Mouse (Mus musculus) ovary, postnatal 14 days (tissue): Measurements from ENCODE around the gene Carm1.
"Not testable (repeated sequence)": the region's sequence is repeated elsewhere in the genome, so short reads cannot be mapped to it uniquely, and the experiment has no call there.

Experiments
- DNase-seq: peaks from one replicate; pipeline ENCODE4 v3.0.0; 2022; ENCODE audit warnings: low spot score

Carm1 gene

DNA sequence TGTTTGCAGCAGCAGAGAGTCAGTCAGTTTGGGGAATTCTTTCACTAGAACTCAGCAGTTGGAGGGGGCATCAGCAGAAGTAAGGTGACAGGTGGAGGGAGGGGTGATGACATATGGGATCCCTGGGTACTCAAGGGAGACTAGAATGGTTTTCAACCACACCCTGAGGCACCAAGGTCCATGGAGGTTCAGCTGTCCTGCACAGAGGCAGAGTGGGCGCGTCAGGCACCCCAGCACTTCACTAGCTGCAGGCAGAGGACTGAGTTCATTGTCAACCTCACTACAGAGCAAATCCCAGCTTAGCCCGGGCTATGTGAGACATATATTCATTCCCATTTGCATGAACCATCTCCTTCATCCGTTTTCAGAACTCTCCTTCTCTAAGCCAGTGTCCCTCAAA, 9.7 kb upstream of the Carm1 start:
- no peak for DNase-seq

DNA sequence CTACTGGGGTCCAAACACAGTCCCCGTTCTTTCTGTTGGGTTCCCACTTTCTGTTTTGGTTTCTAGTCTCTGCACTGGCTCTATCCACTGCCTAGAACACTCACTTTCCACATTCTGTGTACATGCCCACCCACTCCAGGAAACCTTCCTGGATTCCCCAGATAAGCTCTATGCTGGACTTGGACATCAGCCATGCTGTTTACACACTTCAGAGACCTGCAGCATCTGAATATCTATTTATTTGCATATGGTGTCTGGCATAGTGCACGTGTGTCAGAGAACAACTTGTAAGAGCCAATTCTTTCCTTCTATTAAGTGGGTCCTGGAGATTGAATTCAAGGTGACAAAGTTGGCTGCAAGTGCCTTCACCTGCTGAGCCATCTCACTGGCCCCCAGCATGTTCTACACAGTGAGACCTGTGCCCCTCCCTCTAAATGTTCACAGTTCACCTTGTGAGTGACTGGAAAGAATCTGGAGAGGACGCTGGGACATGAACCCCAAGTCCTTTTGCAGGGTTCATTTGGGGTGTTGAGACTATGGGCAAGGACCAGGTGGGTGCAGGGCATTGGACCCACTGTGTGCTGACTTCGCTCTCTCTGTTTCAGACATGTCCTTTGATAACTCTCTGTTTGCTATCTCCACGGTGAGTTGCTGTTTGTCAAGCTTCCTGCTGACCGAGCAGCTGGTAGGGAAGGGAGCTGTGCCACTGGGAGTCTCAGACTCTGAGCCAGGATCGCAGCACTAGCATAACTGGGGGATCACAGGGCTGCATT, 6.5 kb upstream of the Carm1 start:
- DNase-seq: no peak

DNA sequence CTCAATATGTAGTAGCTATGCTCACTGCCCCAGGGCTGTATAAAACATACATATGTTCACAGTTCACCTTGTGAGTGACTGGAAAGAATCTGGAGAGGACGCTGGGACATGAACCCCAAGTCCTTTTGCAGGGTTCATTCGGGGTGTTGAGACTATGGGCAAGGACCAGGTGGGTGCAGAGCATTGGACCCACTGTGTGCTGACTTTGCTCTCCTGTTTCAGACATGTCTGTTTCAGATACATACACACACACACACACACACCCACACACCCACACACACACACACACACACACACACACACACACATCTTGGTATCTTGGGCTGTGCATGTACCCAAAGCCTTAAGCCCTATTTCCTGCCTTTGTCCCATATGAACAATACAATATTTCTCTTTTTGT, 4.7 kb upstream of the Carm1 start:
- DNase-seq: not testable (repeated sequence)

DNA sequence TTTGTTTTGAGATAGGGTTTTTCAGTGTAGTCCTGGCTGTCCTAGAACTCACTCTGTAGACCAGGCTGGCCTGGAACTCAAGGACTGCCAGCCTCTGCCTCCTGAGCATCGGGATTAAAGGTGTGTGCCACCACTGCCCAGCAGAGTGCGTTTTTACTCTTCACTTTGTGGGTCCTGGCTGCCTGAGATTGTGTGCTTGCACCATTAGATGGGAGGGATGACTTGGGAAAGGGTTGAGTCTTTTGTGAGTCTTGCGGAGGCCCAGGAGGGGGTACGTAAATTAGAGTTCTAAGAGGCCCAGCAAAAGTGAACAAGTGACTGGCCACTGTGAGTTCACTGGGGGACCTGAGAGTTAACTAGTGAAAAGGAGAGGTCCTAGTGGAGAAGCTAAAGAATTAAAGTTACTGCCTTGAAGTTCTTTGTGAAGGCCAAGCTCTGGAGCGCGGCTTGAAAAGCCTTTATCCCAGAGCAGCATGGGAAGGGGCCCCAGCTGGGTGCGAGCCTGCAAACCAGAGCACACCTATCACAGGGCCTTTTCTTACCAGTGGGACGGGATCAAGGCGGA, 1.3 kb upstream of the Carm1 start:
- DNase-seq: no peak

DNA sequence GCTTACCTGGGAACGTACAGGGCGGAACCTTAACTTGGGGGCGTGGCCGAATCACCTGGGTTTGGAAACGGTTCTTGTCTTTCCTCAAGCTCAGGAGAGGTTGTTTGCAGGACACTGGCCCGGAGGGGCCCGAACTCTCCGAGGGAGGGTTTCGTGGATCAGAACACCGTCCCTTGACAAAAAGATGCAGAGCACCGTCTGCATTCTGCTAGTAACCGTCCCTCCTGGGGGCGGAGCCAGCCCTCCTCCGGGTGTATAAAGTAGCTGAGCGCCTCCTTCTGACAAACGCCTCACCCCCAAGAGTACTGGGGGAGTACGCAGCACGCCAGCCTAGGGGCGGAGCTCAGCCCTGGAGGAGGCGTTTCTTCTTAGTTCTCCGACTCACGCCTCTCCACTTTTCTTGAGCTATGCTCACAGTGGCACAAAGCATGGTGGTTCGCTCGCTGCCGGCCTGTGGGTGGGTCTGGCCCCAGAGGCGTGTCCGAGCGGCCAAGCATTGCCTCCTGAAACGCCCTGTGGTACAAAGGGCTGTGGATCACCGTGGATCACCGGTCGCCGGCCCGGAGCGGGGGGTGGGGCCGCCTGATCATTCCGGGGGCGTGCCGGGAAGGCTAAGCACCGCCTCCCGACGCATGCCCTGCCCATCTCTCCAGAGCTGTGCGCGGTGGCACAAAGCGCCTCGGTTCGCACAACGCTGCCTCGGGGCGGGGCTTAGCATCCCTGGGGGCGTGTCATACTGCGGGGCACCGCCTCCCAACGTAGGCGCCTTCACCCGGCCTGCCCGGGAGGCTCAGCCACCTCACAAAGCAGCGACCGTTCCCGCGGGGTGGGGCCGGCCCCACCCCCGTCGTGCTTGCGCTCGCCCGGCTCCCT, 542 bp upstream of the Carm1 start:
- DNase-seq: peak; percentile 99

DNA sequence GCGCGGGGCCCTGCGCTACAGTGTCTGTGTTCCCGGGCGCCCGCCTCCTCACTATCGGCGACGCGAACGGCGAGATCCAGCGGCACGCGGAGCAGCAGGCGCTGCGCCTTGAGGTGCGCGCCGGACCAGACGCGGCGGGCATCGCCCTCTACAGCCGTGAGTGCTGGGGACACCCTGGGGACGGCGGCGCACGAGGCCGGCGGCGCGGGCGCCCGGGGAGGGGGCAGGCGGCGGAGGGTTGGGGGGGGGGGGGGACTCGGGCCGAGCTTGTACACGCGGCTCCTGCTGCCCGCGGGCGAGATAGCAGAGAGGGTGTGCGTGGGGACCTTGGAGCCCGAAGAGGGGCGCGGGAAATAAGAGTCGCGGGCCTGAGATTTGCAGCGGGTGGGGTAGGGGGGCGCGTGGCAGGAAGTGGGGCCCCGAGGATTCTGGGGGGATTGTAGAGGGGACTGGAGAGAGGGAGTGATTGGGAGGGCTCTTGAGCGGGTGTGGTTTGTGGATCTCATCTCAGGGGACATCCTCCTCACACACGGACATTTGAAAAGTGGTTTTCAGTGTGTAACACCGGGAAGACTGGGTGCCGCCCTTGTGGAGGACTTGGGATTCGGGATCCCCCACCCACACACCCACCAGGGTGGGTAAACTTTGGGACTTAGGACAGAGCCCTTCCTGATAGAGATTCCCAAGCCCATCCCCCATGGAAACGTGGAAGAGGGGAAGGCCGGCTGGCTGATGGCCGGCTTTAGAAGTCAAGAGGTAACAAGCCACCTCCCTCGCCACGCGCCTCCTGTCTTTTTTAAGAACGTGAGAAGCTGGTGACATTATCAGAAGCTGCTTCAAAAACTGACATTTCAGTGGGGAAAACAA, 614 bp downstream of the Carm1 start:
- DNase-seq: peak; percentile 22

DNA sequence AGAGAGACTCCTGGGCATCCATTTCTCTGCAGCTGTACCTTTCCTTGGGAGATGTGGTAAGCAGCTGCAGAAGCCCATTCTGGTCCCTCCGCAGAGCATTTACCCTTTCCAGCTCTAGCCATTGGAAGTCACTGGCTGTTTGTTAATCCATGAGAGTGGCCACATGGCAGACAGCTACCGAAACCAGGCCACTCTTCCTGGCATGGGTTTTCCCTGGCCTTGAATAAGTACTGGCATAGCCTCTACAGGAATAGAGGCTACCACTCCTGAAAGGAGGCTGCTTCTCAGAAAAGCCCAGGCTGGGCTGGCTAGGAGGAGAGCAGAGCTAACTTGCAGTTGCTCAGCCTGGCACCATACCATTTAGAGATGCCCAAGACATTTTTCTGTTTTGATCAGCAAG, 4.4 kb downstream of the Carm1 start:
- DNase-seq: no peak

DNA sequence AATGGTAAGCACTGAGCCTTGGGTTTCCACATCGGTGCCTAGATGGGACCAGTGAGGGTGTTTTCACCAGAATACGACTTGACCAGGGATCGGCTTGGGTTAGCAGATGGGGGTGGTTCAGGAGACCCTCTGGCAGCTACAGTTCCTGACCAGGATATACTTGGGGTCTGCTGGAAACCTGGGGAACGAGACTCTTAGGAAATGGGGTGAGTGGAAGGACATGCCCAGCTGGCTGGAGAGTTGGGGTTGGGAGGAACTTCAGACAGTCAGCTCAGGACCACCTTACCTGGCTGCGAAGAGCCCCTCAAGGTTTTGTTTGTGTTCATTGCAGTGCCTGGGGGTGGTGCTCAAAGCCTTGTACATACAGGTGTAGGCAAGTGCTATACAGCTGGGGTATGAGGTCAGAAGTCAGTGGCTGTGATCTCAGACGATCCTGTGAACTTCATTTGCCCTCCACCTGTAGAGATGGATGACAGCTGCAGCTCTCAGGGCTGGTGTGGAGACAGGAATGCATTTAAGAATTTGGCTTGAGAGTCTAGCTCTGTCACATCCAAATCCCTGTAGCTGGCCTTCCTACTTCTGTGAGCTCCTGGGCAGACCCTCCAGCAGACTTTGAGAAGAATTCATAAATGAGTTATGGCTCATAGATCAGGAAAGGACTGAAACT, 7.0 kb downstream of the Carm1 start:
- DNase-seq: no peak

DNA sequence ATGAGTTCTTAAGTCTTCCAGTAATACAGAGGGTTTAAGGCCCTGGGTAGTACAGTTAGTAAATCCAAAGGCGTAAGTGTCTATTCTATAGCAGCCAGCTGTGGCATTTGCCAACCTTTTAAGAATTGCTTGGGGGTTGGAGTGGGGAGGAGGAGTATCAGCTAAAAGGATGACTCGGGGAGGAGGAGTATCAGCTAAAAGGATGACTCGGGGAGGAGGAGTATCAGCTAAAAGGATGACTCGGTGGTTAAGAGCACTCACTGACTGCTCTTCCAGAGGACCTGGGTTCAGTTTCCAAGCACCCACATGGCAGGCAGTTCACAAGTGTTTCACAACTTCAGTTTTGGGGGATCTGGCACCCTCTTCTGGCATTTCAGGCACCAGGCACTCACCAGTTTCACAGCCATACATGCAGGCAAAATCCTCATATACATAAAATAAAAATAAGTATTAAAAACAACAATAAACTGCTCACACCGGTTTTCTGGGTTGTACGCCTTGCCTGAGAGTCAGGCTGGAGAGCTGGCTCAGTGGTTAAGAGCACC, 8.6 kb downstream of the Carm1 start:
- DNase-seq: no peak

DNA sequence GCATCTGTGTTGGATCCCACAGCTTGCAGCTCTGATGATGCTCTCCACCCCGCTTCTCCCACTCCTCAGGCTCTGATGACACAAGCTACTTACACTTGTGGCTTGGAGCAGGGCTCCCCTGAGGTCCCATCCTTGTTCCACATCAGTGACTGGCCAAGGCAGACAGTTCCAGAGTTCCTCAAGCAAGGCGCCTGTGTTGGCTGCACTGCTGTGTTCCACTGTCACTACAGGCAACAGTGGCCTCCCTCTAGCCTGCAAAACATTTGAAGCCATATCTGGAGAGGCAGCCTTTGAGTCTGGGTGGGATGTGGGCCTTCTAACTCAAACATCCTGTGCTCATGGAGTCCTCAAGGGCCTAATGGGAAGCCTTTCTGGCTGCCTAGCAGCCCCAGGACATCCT, 10.3 kb downstream of the Carm1 start:
- DNase-seq: no peak

DNA sequence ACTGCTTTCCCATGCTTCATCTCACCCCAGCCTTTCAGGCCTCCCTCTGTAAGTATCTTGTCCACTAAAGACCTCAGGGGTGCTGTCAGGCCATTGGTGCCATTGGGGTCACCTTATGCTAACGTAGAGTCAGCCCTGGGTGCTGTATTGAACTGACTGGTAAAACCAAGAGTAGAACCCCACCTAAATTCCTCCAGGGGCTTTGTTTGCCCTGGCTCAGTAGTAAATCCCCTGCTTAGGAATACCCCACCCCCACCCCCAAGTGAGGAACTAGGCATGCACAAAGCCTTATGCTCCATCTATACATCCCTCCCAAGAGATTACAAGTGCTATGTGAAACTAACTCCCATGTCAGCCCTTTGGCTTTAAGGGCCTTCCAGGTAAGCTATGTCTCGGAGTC, 10.9 kb downstream of the Carm1 start:
- DNase-seq: no peak

DNA sequence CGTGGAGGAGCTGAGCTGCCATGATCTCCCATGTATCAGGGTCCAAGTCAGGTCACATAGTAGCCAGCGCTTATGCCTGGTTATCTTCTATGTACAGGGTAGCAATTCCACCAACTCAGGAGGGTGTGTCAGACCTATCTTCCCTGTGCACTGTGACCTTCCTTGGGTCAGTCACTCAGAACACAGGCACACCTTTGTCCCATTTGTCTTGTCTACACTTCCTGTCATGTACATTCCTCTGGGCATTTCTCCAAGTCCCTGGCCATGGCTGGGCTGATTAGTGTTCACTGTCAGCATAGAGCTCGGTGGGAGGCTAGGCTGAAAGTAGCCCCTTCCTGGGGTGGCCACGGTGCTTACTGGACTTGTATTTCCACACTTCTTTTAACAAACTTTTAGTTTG, 11.7 kb downstream of the Carm1 start:
- no peak for DNase-seq

DNA sequence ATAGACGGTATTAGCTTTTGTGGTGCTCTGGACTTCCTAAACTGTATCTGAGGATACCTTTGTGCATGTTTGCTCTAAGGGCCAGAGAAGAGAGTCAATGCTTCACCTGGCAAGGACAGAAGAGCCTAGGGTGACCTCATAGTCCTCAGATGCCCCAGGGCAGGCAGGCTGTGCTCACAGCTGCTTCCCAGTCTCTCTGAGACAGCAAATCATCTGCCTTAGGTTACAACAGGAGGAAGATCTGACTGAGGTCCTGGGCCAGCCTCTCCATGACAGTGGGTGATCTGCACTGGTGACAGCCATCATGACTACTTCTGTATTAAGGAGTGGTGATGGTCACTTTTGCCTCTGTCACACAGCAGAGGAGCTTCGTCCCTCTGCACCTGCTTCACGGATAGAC, 12.5 kb downstream of the Carm1 start:
- DNase-seq: no peak

DNA sequence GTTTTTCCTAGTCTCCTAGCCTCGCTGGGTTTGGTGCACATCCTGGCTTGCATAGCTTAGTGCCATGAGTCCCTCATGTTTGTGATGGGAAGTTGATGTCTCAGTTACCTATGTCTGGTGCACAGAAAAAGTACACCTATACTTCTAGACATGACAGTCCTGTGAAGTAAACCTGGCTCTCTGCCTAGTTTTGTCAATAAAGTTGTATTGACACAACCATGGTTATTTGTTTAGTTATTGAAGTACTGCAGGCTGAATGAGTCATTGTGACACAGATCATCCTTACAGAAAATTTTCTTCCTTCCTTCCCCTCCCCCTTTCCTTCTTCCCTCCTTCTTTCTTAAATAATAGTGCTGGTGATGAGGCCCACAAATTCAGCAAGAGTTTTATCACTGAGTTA, 17.7 kb downstream of the Carm1 start:
- DNase-seq: no peak

DNA sequence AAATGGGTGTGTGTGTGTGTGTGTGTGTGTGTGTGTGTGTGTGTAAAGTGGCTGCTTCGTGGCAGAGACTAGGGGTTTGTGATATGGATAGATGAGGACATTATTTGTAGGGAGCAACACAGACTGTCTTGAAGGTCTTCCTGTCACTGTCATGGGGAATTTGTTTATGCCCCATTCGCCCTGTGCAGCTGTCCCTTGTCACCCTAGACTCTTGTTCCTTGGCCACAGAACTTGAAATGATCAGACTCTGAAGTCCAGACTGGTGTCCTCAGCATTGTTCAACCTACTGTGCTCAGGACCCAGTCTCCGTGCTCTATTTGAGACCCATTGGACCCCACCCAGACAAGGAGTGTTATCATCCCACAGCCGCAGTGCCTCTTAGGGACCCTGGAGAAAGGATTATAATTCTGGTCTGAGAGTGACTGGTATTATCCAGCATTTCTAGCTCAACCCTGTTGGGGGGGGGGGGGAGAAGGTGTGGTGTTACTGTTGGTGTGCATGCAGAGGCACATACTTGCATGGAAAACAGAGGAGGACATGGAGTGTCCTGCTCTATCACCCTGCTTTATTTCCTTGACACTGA, 18.4 kb downstream of the Carm1 start:
- DNase-seq: no peak

DNA sequence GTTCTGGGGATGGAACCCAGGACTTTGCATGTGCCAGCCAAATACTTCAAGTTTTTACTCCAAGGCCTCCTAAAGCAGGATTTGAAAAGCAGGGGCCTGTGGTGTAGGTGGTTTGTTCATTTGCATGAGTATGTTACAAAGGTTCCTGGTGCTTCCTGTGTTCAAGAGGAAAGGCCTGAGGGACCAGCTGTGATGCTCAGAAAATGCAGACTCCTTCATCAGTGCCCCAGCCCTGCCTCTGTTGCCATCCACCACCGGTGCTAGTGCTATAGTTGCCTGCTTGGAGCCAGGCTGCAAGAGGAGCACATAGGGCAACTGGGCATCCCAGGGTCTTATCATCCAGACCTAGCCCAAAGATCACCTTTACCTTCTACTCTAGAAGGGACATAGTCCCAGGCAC, 19.8 kb downstream of the Carm1 start:
- no peak for DNase-seq

DNA sequence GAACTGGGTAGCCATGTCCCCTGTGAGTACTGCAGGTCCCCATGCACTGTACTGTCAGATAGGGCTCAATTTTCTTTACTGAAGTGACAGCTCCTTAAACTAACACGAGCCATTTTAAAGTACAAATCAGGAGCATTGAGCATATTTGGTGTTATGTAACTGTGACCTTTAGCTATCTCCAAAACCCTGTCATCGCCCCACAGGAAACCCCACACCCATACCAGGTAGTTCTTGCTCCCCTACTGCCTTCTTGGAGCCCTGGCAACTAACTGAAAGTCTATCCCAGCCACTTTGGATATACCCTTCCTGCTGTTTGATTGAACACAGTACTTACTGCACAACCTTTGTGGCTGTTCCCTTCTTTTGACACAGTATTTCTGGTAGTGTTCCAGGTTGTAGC, 20.4 kb downstream of the Carm1 start:
- no peak for DNase-seq

DNA sequence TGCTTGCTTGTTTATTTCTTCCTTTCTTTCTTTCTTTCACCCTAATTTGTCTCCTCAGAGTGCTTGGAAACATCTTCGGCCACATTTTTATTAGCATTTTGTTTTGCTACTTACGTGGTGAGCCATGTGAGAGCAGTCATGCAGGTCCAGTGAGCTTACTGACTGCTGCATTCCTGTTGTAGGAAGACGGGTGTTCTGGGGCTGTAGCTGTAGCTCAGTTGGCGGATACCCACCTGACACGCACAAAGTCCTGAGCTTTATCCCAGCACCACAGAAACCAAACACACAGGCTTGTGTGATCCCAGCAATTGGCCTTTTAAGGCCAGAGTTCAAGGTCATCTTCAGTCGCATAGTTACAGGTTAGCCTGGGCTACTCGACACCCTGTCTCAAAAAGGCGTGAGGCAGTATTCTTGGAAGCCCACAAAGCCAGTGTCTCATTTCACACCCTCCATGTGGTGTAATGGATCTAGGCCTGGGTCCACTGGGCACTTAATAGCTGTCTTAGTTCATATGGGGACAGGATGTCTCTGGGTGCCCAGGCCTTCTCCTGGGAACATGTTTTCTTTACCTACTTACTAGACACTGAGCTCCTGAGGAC, 22.1 kb downstream of the Carm1 start:
- no peak for DNase-seq

DNA sequence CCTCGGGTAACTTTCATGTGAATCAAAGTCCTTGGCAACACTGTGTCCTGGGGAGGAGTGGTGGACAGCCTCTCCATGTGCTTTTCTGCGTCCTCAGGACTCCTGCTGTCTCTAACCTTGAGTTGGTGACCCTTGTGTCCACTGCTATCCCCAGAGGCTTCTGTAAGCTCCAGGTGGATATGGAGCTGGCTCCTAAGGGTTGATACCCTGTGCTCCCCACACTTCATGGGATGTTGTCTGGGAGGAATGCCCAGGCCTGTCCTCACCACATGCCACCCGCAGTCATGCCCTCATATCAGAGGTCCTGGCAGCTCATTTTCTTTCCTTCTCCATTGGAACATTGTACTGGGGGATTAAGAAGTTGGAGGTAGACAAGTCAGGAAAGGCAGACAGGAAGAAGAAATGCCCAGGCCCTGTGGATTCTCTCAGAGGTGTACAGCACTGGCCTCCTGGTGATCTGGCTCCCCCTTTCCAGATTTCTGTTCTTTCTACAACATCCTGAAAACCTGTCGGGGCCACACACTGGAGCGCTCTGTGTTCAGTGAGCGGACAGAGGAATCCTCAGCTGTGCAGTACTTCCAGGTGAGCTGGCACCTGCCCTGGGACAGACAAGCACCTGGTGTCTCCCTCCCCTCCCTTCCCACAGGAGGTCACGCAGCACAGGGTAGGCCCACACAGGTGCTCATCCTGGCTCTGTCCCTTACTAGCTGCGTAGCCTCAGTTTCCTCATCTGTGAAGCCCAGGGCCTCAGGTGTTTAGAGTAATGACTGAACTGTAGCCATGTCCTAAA, 27.5 kb downstream of the Carm1 start:
- DNase-seq: no peak

DNA sequence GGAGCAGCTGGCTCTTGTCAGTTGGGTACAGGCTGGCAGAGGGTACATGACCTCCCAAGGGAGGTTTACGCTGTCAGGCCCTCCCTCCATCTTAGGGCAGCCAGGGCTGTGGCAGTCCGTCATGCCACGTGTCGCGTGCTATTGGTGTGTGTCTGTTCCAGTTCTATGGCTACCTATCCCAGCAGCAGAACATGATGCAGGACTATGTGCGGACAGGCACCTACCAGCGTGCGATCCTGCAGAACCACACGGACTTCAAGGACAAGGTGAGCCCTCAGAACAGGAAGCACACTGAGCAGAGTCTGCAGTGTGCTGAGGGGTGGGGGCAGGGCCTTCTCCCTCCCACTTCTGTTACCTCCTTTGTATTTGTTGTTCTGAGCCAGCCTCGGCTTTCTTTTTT, 28.6 kb downstream of the Carm1 start:
- no peak for DNase-seq
